Mouse (Mus musculus): ENCODE measurements at regions not wholly inside any gene's neighbourhood (a gene's known extent, or its start where the extent isn't known, plus 50 kb on each side); places are given as distances from the start of the nearest gene placed in this dataset.

GRCm38 (mm10) chr5:126566226-126566625 is 675.4 kb upstream of the Tmem132c start:
- DNase-seq (ENCODE audit: low spot score) = no peak

- DNase-seq (ENCODE audit: low spot score) = no peak
Observed at GRCm38 (mm10) chr5:126573766-126574165, 667.8 kb upstream of the Tmem132c start.

GRCm38 (mm10) chr5:126597786-126598330 is 643.8 kb upstream of the Tmem132c start:
- no peak for DNase-seq (ENCODE audit: low spot score)

- DNase-seq (ENCODE audit: low spot score) = no peak
Observed at GRCm38 (mm10) chr5:126599561-126599960, 642.0 kb upstream of the Tmem132c start.

GRCm38 (mm10) chr5:126606756-126607155 is 634.9 kb upstream of the Tmem132c start:
- no peak for DNase-seq (ENCODE audit: low spot score)

- no peak for DNase-seq (ENCODE audit: low spot score)
Observed at GRCm38 (mm10) chr5:126612571-126612970, 629.0 kb upstream of the Tmem132c start.

- no peak for DNase-seq (ENCODE audit: low spot score)
Observed at GRCm38 (mm10) chr5:126622551-126622950, 619.1 kb upstream of the Tmem132c start.

- DNase-seq (ENCODE audit: low spot score) = peak; percentile 18
Observed at GRCm38 (mm10) chr5:126623205-126623604, 618.4 kb upstream of the Tmem132c start.

GRCm38 (mm10) chr5:126629826-126630225 is 611.8 kb upstream of the Tmem132c start:
- DNase-seq (ENCODE audit: low spot score) = no peak

GRCm38 (mm10) chr5:126650415-126650814 is 591.2 kb upstream of the Tmem132c start:
- no peak for DNase-seq (ENCODE audit: low spot score)

- peak; percentile 33 for DNase-seq (ENCODE audit: low spot score)
Observed at GRCm38 (mm10) chr5:126651367-126651766, 590.2 kb upstream of the Tmem132c start.

- no peak for DNase-seq (ENCODE audit: low spot score)
Observed at GRCm38 (mm10) chr5:126662648-126663047, 579.0 kb upstream of the Tmem132c start.

GRCm38 (mm10) chr5:126671156-126671555 is 570.5 kb upstream of the Tmem132c start:
- DNase-seq (ENCODE audit: low spot score) = peak; percentile 38

GRCm38 (mm10) chr5:126680262-126680661 is 561.3 kb upstream of the Tmem132c start:
- no peak for DNase-seq (ENCODE audit: low spot score)

GRCm38 (mm10) chr5:126699314-126699713 is 542.3 kb upstream of the Tmem132c start:
- DNase-seq (ENCODE audit: low spot score) = no peak

GRCm38 (mm10) chr5:126703516-126704282 is 537.9 kb upstream of the Tmem132c start:
- no peak for DNase-seq (ENCODE audit: low spot score)

GRCm38 (mm10) chr5:126705871-126706270 is 535.7 kb upstream of the Tmem132c start:
- DNase-seq (ENCODE audit: low spot score) = no peak

GRCm38 (mm10) chr5:126706701-126707100 is 534.9 kb upstream of the Tmem132c start:
- no peak for DNase-seq (ENCODE audit: low spot score)

- DNase-seq (ENCODE audit: low spot score) = no peak
Observed at GRCm38 (mm10) chr5:126714672-126715071, 526.9 kb upstream of the Tmem132c start.

- DNase-seq (ENCODE audit: low spot score) = no peak
Observed at GRCm38 (mm10) chr5:126718421-126718820, 523.2 kb upstream of the Tmem132c start.

- DNase-seq (ENCODE audit: low spot score) = no peak
Observed at GRCm38 (mm10) chr5:126721300-126721699, 520.3 kb upstream of the Tmem132c start.

- DNase-seq (ENCODE audit: low spot score) = no peak
Observed at GRCm38 (mm10) chr5:126723304-126724295, 518.0 kb upstream of the Tmem132c start.

Measured in ovary, postnatal 14 days (tissue).